Mouse (Mus musculus): ENCODE results near the gene Mettl23.

DNA sequence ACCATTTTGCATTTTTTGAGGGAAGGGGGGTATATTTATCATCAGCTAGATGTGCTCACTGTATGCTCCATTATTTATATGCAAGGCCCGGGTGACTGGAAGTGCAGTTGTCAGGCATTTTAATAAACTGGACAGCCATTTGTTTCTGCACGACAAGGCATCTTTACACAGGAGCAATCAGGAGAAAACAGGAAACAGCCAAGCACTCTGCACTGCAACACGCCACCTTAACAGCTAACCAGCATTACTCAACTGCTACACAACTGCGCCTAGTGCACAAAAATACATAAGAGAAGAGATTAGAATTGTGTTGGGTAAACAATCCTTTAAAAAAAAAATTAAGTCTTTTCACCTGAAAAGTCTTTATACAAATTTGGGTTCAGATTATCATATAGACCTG lies 7.0 kb downstream of the Mettl23 start:
- TF ChIP-seq CTCF (IDR thresholded peaks at IDR 0.05; ENCODE audit: low read depth) (no peak), EP300 (IDR thresholded peaks at IDR 0.05; ENCODE audit: low read depth) (no peak)

All from heart, postnatal 0 days (tissue).